Mouse (Mus musculus) embryonic facial prominence, embryonic 12.5 days (tissue): ENCODE data around the gene Bid. TPM values are rescaled to one million over a fixed set of nuclear protein-coding genes. Genes with fewer than 3 reads are reported as not detected.
"Not testable (repeated sequence)": the region's sequence is repeated elsewhere in the genome, so short reads cannot be mapped to it uniquely, and the experiment has no call there.

Experiments
- ATAC-seq: fragments of 200-750 bp; cut with Nextera tagmentation; 2 replicates; pipeline ENCODE4 v1.8.0; 2017; ENCODE audit not compliant: insufficient number of reproducible peaks, insufficient read depth, low FRiP score, low TSS enrichment
- H3K27ac ChIP-seq: fragments of 300-500 bp; sonication (generic); 2 replicates; pipeline ENCODE4 v1.5.1; 2016; ENCODE audit warnings: mild to moderate bottlenecking
- H3K27me3 ChIP-seq: fragments of 300-500 bp; sonication (generic); 2 replicates; pipeline ENCODE4 v1.6.1; 2016; ENCODE audit warnings: mild to moderate bottlenecking, moderate library complexity
- H3K36me3 ChIP-seq: fragments of 300-500 bp; sonication (generic); 2 replicates; pipeline ENCODE4 v1.6.1; 2016; ENCODE audit warnings: mild to moderate bottlenecking
- H3K4me1 ChIP-seq: fragments of 300-500 bp; sonication (generic); 2 replicates; pipeline ENCODE4 v1.6.1; 2016
- H3K4me2 ChIP-seq: fragments of 300-500 bp; sonication (generic); replicated peaks from 2 replicates; pipeline ENCODE4 v1.6.1; 2016; ENCODE audit warnings: mild to moderate bottlenecking, moderate library complexity
- H3K4me3 ChIP-seq: fragments of 300-500 bp; sonication (generic); 2 replicates; pipeline ENCODE4 v1.5.1; 2016; ENCODE audit warnings: mild to moderate bottlenecking
- H3K9ac ChIP-seq: fragments of 300-500 bp; sonication (generic); 2 replicates; pipeline ENCODE4 v1.6.1; 2016; ENCODE audit warnings: mild to moderate bottlenecking, moderate library complexity
- H3K9me3 ChIP-seq: fragments of 300-500 bp; sonication (generic); 2 replicates; pipeline ENCODE4 v1.6.1; 2016; ENCODE audit warnings: mild to moderate bottlenecking, moderate library complexity
- WGBS: fragments of 180-500 bp; shearing (Covaris S2); methylation state at CpG from one replicate; pipeline ENCODE4 v1.1.7; 2016; 5-methylcytosine and 5-hydroxymethylcytosine counted together
- polyA plus RNA-seq: library from polyadenylated mRNA; unstranded; fragments of >200 nt; fragmentation: Nextera tagmentation; extraction: Ambion mirVana; gene quantifications from 2 replicates; pipeline ENCODE4 v1.2.1, GENCODE M21; 2016

The Bid gene
- polyA plus RNA-seq, 1 experiment from 2014 or later: 19.1 TPM

DNA sequence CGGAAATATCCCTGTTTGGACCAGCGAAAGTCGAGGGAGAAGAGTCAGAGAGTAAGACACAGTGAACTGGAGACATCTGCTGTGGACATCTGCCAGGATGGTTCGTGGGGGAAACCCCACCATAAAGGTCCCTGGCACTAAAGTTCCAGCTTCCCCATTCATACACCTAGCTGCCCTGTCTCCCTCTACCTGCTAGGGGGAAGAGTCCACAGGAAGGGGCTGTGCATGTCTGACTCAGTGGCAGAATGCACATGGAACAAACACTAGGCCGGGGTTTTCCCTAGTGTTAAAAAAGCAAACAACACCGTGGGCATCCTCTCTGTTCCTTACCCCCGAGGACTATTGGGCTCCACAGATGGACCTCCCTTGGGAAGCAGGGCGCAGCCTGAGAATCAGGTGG, 2.9 kb downstream of the Bid start:
- H3K27me3 ChIP-seq: peaks cover 8% of the 10 kb centered on the region; the same call in 1 of the 2 replicates
- no peak overlapping the region for H3K9ac ChIP-seq
- no peak overlapping the region for H3K27ac ChIP-seq
- no peak for ATAC-seq
- no peaks in the 10 kb centered on the region for H3K36me3 ChIP-seq
- 81% methylated on average over 8 of the region's 8 CpGs for WGBS
- H3K4me2 ChIP-seq: no peak overlapping the region
- no peak overlapping the region for H3K4me3 ChIP-seq
- H3K4me1 ChIP-seq: no peaks in the 10 kb centered on the region; the same call in 1 of the 2 replicates
- no peaks in the 10 kb centered on the region for H3K9me3 ChIP-seq

- no peak for ATAC-seq
- Histone ChIP-seq H3K36me3 (no peaks in the 10 kb centered on the region), H3K4me2 (no peak overlapping the region), H3K9me3 (no peaks in the 10 kb centered on the region), H3K4me1 (no peaks in the 10 kb centered on the region; the same call in 1 of the 2 replicates), H3K27ac (no peak overlapping the region), H3K9ac (no peak overlapping the region), H3K4me3 (no peak overlapping the region), H3K27me3 (peaks cover 8% of the 10 kb centered on the region; the same call in 1 of the 2 replicates)
- 49% methylated on average over 2 of the region's 2 CpGs for WGBS
Measured at GRCm38 (mm10) chr6:120912931-120913330, 3.7 kb downstream of the Bid start.

- H3K9me3 ChIP-seq: no peaks in the 10 kb centered on the region
- H3K4me2 ChIP-seq: no peak overlapping the region
- H3K36me3 ChIP-seq: no peaks in the 10 kb centered on the region
- no peak overlapping the region for H3K4me3 ChIP-seq
- H3K9ac ChIP-seq: no peak overlapping the region
- WGBS: 69% methylated on average over 13 of the region's 13 CpGs
- H3K4me1 ChIP-seq: no peaks in the 10 kb centered on the region; the same call in 1 of the 2 replicates
- no peak overlapping the region for H3K27ac ChIP-seq
- no peak for ATAC-seq
- peaks cover 8% of the 10 kb centered on the region; the same call in 1 of the 2 replicates for H3K27me3 ChIP-seq
Measured at GRCm38 (mm10) chr6:120911213-120912007, 5.2 kb downstream of the Bid start.

- ATAC-seq: no peak
- Histone ChIP-seq H3K4me2 (no peak overlapping the region), H3K36me3 (no peaks in the 10 kb centered on the region), H3K27ac (no peak overlapping the region), H3K9ac (no peak overlapping the region), H3K4me3 (no peak overlapping the region), H3K4me1 (no peaks in the 10 kb centered on the region), H3K9me3 (no peaks in the 10 kb centered on the region), H3K27me3 (no peaks in the 10 kb centered on the region)
- WGBS: 80% methylated on average over 3 of the region's 3 CpGs
Measured at GRCm38 (mm10) chr6:120909501-120909900, 7.2 kb downstream of the Bid start.

- not testable (repeated sequence) for H3K36me3 ChIP-seq, H3K9me3 ChIP-seq, H3K4me2 ChIP-seq, H3K27me3 ChIP-seq, ATAC-seq, H3K4me3 ChIP-seq, H3K4me1 ChIP-seq, H3K27ac ChIP-seq, H3K9ac ChIP-seq
- WGBS: 85% methylated on average over 10 of the region's 10 CpGs
Measured at GRCm38 (mm10) chr6:120907876-120908597, 8.6 kb downstream of the Bid start.

GRCm38 (mm10) chr6:120906521-120906920, 10.1 kb downstream of the Bid start:
- Histone ChIP-seq H3K9me3 (no peaks in the 10 kb centered on the region), H3K4me2 (no peak overlapping the region), H3K36me3 (no peaks in the 10 kb centered on the region), H3K27ac (no peak overlapping the region), H3K27me3 (no peaks in the 10 kb centered on the region), H3K4me1 (no peaks in the 10 kb centered on the region), H3K4me3 (no peak overlapping the region), H3K9ac (no peak overlapping the region)
- WGBS: 93% methylated on average over 6 of the region's 6 CpGs
- no peak for ATAC-seq

- Histone ChIP-seq H3K27ac (no peak overlapping the region), H3K27me3 (no peaks in the 10 kb centered on the region), H3K36me3 (no peaks in the 10 kb centered on the region), H3K9ac (no peak overlapping the region), H3K4me3 (no peak overlapping the region), H3K4me2 (no peak overlapping the region), H3K4me1 (no peaks in the 10 kb centered on the region), H3K9me3 (no peaks in the 10 kb centered on the region)
- ATAC-seq: no peak
- 90% methylated on average over 5 of the region's 5 CpGs for WGBS
Measured at GRCm38 (mm10) chr6:120905111-120905510, 11.5 kb downstream of the Bid start.

DNA sequence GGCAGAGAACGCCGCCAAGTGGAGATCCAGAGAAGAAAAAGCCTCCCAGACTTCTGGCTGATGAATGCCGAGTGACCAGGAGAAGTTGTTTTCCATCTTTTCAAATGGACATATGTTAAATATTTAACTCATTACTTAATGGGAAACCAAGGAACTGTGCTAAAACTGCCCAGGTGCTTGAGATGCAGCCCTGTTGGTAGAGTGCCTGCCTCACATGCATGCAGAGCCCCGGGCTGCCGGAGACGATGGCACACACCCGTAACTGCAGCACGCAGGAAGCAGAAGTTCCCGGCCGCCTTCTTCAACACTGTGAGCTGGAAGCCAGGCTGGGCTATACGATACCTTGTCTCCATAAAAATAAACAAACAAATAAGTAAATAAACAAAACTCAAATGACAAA, 12.7 kb downstream of the Bid start:
- no peak for ATAC-seq
- Histone ChIP-seq H3K27ac (no peak overlapping the region), H3K4me1 (no peaks in the 10 kb centered on the region), H3K4me2 (no peak overlapping the region), H3K9ac (no peak overlapping the region), H3K9me3 (no peaks in the 10 kb centered on the region), H3K27me3 (no peaks in the 10 kb centered on the region), H3K36me3 (no peaks in the 10 kb centered on the region), H3K4me3 (no peak overlapping the region)
- WGBS: 85% methylated on average over 11 of the region's 11 CpGs

DNA sequence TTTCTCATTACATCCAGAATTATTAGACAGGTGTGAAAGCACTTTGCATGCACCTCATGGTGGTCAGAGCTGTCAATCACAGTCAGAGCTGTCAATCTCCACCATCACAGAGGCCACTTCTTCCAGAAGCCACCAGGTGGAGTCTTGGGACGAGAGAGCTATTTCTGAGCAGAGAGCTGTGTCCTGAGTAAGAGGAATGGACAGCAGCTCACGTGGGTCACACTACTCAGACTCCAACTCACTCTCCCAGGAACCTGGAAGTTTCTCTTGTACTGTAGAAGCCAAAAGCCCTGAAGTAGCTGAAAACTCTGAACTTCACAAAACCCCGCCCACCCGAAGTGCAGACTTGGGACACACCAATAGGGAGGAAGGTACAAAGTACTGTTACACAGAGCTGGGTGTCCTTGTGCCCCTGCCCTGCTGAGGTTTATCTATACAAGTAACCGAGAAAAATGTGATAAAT, 13.2 kb downstream of the Bid start:
- Histone ChIP-seq H3K4me1 (no peaks in the 10 kb centered on the region), H3K27ac (no peak overlapping the region), H3K36me3 (no peaks in the 10 kb centered on the region), H3K9me3 (no peaks in the 10 kb centered on the region), H3K27me3 (no peaks in the 10 kb centered on the region), H3K4me2 (no peak overlapping the region), H3K9ac (no peak overlapping the region), H3K4me3 (no peak overlapping the region)
- WGBS: 57% methylated on average over 5 of the region's 5 CpGs
- no peak for ATAC-seq

DNA sequence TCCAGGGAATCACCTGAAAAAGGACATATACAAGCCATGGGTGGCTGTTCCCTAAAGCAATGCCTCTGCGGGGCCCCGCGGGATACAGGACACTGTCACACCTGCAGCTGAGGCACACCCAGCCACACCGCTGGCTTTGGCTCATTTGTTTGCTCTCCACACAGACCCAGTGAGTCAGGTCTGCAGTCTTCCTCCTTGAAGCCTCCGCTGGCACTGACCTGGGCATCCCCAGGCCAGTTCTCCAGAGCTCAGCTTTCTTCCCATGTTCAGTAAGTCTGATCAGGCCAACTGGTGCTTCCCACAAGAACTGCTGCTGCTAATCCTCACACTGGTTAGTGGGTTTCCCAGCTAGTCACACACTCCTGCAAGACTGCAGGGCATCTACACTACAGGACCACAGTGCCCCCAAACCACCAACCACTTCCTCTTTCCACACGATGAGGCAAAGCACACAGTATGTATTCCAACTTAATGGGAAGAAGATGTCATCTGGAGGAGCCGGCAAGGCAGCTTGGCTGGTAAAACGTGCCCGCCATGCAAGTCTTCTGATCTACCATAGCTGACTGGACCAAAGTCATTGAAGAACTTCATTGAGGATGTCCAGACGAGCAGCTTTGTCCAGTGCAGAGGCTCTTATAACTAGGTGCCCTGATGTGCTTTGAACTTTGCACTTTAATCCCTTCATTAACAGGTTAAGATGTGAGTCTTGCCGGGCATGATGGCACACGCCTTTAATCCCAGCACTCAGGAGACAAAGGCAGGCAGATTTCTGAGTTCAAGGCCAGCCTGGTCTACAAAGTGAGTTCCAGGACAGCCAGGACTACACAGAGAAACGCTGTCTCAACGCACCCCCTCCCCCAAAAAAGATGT, 14.6 kb downstream of the Bid start:
- H3K9ac ChIP-seq: no peak overlapping the region
- no peak overlapping the region for H3K4me2 ChIP-seq
- no peaks in the 10 kb centered on the region for H3K27me3 ChIP-seq
- no peaks in the 10 kb centered on the region for H3K36me3 ChIP-seq
- no peak overlapping the region for H3K27ac ChIP-seq
- WGBS: 84% methylated on average over 14 of the region's 14 CpGs
- ATAC-seq: no peak
- H3K4me3 ChIP-seq: no peak overlapping the region
- no peaks in the 10 kb centered on the region for H3K9me3 ChIP-seq
- H3K4me1 ChIP-seq: no peaks in the 10 kb centered on the region

- Histone ChIP-seq H3K9ac (no peak overlapping the region), H3K27me3 (no peaks in the 10 kb centered on the region), H3K4me2 (no peak overlapping the region), H3K36me3 (0 out of 2 replicates have a peak, but pooled peaks cover 10% of the 10 kb centered on the region), H3K9me3 (no peaks in the 10 kb centered on the region), H3K27ac (no peak overlapping the region), H3K4me3 (no peak overlapping the region), H3K4me1 (no peaks in the 10 kb centered on the region)
- no peak for ATAC-seq
- WGBS: 72% methylated on average over 6 of the region's 6 CpGs
Measured at GRCm38 (mm10) chr6:120898188-120898833, 18.3 kb downstream of the Bid start.
